Mouse (Mus musculus): Measurements from ENCODE around the gene Poc1a. TPM values are rescaled to one million over a fixed set of nuclear protein-coding genes. Genes with fewer than 3 reads are reported as not detected.

The Poc1a gene
- polyA plus RNA-seq, 1 experiment from 2014 or later, result 25.2 TPM

Other genes with a start within 250 kb of the Poc1a start
- 20.9 and 22.3 TPM in 2 replicates for gene Col6a4, start 184.3 kb upstream of the Poc1a start, polyA plus RNA-seq (2014; fragmentation: Nextera tagmentation; extraction: Ambion mirVana)
- gene Glyctk, start 122.9 kb upstream of the Poc1a start, polyA plus RNA-seq (2014; fragmentation: Nextera tagmentation; extraction: Ambion mirVana), result 1.2 and 1.5 TPM in 2 replicates
- 29.0 and 31.3 TPM in 2 replicates for gene Wdr82, start 110.1 kb upstream of the Poc1a start, polyA plus RNA-seq (2014; fragmentation: Nextera tagmentation; extraction: Ambion mirVana)
- gene Ppm1m, start 81.3 kb upstream of the Poc1a start, polyA plus RNA-seq (2014; fragmentation: Nextera tagmentation; extraction: Ambion mirVana), result 35.6 and 38.3 TPM in 2 replicates
- gene Twf2, start 78.0 kb upstream of the Poc1a start, polyA plus RNA-seq (2014; fragmentation: Nextera tagmentation; extraction: Ambion mirVana), result 67.7 and 69.3 TPM in 2 replicates
- 0.13 TPM in 1 of 2 replicates, not detected in the other for gene Tlr9, start 58.5 kb upstream of the Poc1a start, polyA plus RNA-seq (2014; fragmentation: Nextera tagmentation; extraction: Ambion mirVana)
- gene Alas1, start 32.4 kb upstream of the Poc1a start, polyA plus RNA-seq (2014; fragmentation: Nextera tagmentation; extraction: Ambion mirVana), result 105 and 112 TPM in 2 replicates
- gene Dusp7, start 87.6 kb downstream of the Poc1a start, polyA plus RNA-seq (2014; fragmentation: Nextera tagmentation; extraction: Ambion mirVana), result 22.4 and 24.9 TPM in 2 replicates
- gene Rpl29, start 148.4 kb downstream of the Poc1a start, polyA plus RNA-seq (2014; fragmentation: Nextera tagmentation; extraction: Ambion mirVana), result 1,139 and 1,256 TPM in 2 replicates
- 41.2 and 43.1 TPM in 2 replicates for gene Acy1, start 157.3 kb downstream of the Poc1a start, polyA plus RNA-seq (2014; fragmentation: Nextera tagmentation; extraction: Ambion mirVana)
- 26.3 and 32.6 TPM in 2 replicates for gene Abhd14b, start 166.4 kb downstream of the Poc1a start, polyA plus RNA-seq (2014; fragmentation: Nextera tagmentation; extraction: Ambion mirVana)
- gene Abhd14a, start 166.6 kb downstream of the Poc1a start, polyA plus RNA-seq (2014; fragmentation: Nextera tagmentation; extraction: Ambion mirVana), result 52.3 and 57.1 TPM in 2 replicates
- 60.9 and 61.2 TPM in 2 replicates for gene Pcbp4, start 172.2 kb downstream of the Poc1a start, polyA plus RNA-seq (2014; fragmentation: Nextera tagmentation; extraction: Ambion mirVana)
- gene Gpr62, start 184.9 kb downstream of the Poc1a start, polyA plus RNA-seq (2014; fragmentation: Nextera tagmentation; extraction: Ambion mirVana), result 0.50 and 0.68 TPM in 2 replicates
- gene Rrp9, start 194.9 kb downstream of the Poc1a start, polyA plus RNA-seq (2014; fragmentation: Nextera tagmentation; extraction: Ambion mirVana), result 37.4 and 37.8 TPM in 2 replicates
- gene Parp3, start 195.9 kb downstream of the Poc1a start, polyA plus RNA-seq (2014; fragmentation: Nextera tagmentation; extraction: Ambion mirVana), result 2.4 and 3.1 TPM in 2 replicates
- not detected in 2 replicates for gene Iqcf1, start 218.9 kb downstream of the Poc1a start, polyA plus RNA-seq (2014; fragmentation: Nextera tagmentation; extraction: Ambion mirVana)
- not detected in 2 replicates for gene Iqcf5, start 233.5 kb downstream of the Poc1a start, polyA plus RNA-seq (2014; fragmentation: Nextera tagmentation; extraction: Ambion mirVana)